Mouse (Mus musculus): ENCODE measurements around the gene Sorl1. TPM values are rescaled to one million over a fixed set of nuclear protein-coding genes. Genes with fewer than 3 reads are reported as not detected.

Gene Sorl1
- total RNA-seq, 2 experiments from 2014 or later = 189 to 193 TPM

GRCm38 (mm10) chr9:42123204-42123603 is 893 bp downstream of the Sorl1 start:
- peak in 1 of 2 experiments; percentile 26 for DNase-seq (ENCODE audit: low spot score in 2 of 2)

GRCm38 (mm10) chr9:42122441-42122840 is 1.7 kb downstream of the Sorl1 start:
- no peak for DNase-seq (ENCODE audit: low spot score in 2 of 2)

GRCm38 (mm10) chr9:42121631-42122354 is 2.3 kb downstream of the Sorl1 start:
- DNase-seq (ENCODE audit: low spot score in 2 of 2) = no peak

GRCm38 (mm10) chr9:42116418-42117056 is 7.6 kb downstream of the Sorl1 start:
- DNase-seq (ENCODE audit: low spot score in 2 of 2) = no peak

GRCm38 (mm10) chr9:42115078-42115477 is 9.0 kb downstream of the Sorl1 start:
- no peak for DNase-seq (ENCODE audit: low spot score in 2 of 2)

GRCm38 (mm10) chr9:42113316-42113715 is 10.8 kb downstream of the Sorl1 start:
- no peak for DNase-seq (ENCODE audit: low spot score in 2 of 2)

- no peak for DNase-seq (ENCODE audit: low spot score in 2 of 2)
Measured at GRCm38 (mm10) chr9:42112691-42113090, 11.4 kb downstream of the Sorl1 start.

- no peak for DNase-seq (ENCODE audit: low spot score in 2 of 2)
Measured at GRCm38 (mm10) chr9:42111256-42111655, 12.8 kb downstream of the Sorl1 start.

- peak in 1 of 2 experiments; percentile 55 for DNase-seq (ENCODE audit: low spot score in 2 of 2)
Measured at GRCm38 (mm10) chr9:42109837-42110451, 14.2 kb downstream of the Sorl1 start.

GRCm38 (mm10) chr9:42109131-42109530 is 15.0 kb downstream of the Sorl1 start:
- no peak for DNase-seq (ENCODE audit: low spot score in 2 of 2)

- peak; percentile 33 to 57 for DNase-seq (ENCODE audit: low spot score in 2 of 2)
Measured at GRCm38 (mm10) chr9:42108369-42108951, 15.6 kb downstream of the Sorl1 start.

GRCm38 (mm10) chr9:42107062-42107461 is 17.0 kb downstream of the Sorl1 start:
- no peak for DNase-seq (ENCODE audit: low spot score in 2 of 2)

- DNase-seq (ENCODE audit: low spot score in 2 of 2) = no peak
Measured at GRCm38 (mm10) chr9:42106305-42106704, 17.8 kb downstream of the Sorl1 start.

- DNase-seq (ENCODE audit: low spot score in 2 of 2) = no peak
Measured at GRCm38 (mm10) chr9:42103546-42103945, 20.6 kb downstream of the Sorl1 start.

GRCm38 (mm10) chr9:42102013-42102412 is 22.1 kb downstream of the Sorl1 start:
- no peak for DNase-seq (ENCODE audit: low spot score in 2 of 2)

GRCm38 (mm10) chr9:42101266-42101665 is 22.8 kb downstream of the Sorl1 start:
- DNase-seq (ENCODE audit: low spot score in 2 of 2) = peak; percentile 50 to 83

- no peak for DNase-seq (ENCODE audit: low spot score in 2 of 2)
Measured at GRCm38 (mm10) chr9:42100618-42101210, 23.4 kb downstream of the Sorl1 start.

GRCm38 (mm10) chr9:42098474-42099121 is 25.5 kb downstream of the Sorl1 start:
- no peak for DNase-seq (ENCODE audit: low spot score in 2 of 2)

- DNase-seq (ENCODE audit: low spot score in 2 of 2) = no peak
Measured at GRCm38 (mm10) chr9:42097731-42098473, 26.2 kb downstream of the Sorl1 start.

- DNase-seq (ENCODE audit: low spot score in 2 of 2) = no peak
Measured at GRCm38 (mm10) chr9:42097006-42097730, 26.9 kb downstream of the Sorl1 start.
